Mouse (Mus musculus): Measurements from ENCODE around the gene Mcm10.

DNA sequence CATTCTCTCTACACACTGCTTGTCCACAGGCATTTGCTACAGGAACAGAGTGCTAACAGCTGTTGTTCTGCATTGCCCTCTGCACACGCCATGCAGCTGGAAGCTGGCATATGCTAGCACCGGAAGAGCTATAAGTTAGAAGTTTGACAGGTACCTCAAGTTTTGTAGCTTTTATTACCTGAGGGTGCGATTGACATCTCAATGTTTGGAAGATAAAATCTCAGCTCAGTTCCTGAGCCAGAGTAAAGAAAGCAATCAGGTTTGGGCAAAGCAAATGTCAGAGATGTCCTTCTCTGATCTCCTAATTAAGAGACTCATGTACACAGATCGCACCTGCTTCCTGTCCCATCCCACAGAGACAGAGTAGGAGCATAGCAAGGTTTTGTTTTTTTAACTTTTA lies 25.8 kb downstream of the Mcm10 start:
- TF ChIP-seq TBP (conservative IDR thresholded peaks at IDR 0.05; ENCODE audit: low read depth, low read length): no peak
- no peak for TF ChIP-seq E2F4 (IDR thresholded peaks at IDR 0.05; ENCODE audit: insufficient replicate concordance, low read depth, low read length)
- TF ChIP-seq POLR2A (IDR thresholded peaks at IDR 0.05; ENCODE audit: low read depth, low read length): no peak
- no peak for TF ChIP-seq MEF2A (IDR thresholded peaks at IDR 0.05; ENCODE audit: borderline replicate concordance, low read depth, low read length)
- TF ChIP-seq RCOR1 (conservative IDR thresholded peaks at IDR 0.05; ENCODE audit: low read depth, low read length): no peak
- TF ChIP-seq NRF1 (IDR thresholded peaks at IDR 0.05; ENCODE audit: low read depth, low read length): no peak
- TF ChIP-seq CTCF (conservative IDR thresholded peaks at IDR 0.05 in 1 of 2, IDR thresholded peaks at IDR 0.05 in 1 of 2; ENCODE audit: low read depth in 2 of 2, low read length in 2 of 2): no peak
- no peak for TF ChIP-seq ZC3H11A (IDR thresholded peaks at IDR 0.05; ENCODE audit: low read depth, low read length)
- TF ChIP-seq MAFK (IDR thresholded peaks at IDR 0.05; ENCODE audit: insufficient replicate concordance, low read length): no peak
- TF ChIP-seq MXI1 (IDR thresholded peaks at IDR 0.05; ENCODE audit: low read depth, low read length): no peak
- TF ChIP-seq MAX (IDR thresholded peaks at IDR 0.05; ENCODE audit: low read length): no peak
- no peak for TF ChIP-seq BHLHE40 (IDR thresholded peaks at IDR 0.05; ENCODE audit: low read depth, low read length)
